Mouse (Mus musculus) erythroid progenitor cell, adult 5-6 weeks (primary cell): ENCODE measurements around the gene Trdmt1. TPM values are rescaled to one million over a fixed set of nuclear protein-coding genes. Genes with fewer than 3 reads are reported as not detected.
A peak's percentile ranks its signal among the peaks of the same experiment; 100 is the strongest.
"Not testable (repeated sequence)": the region's sequence is repeated elsewhere in the genome, so short reads cannot be mapped to it uniquely, and the experiment has no call there.

Source experiments
- ATAC-seq: replicated peaks from 2 replicates; pipeline ENCODE4 v1.8.0; 2016; ENCODE audit warnings: moderate number of reproducible peaks, mild to moderate bottlenecking, moderate TSS enrichment, inconsistent platforms; ENCODE audit not compliant: poor library complexity, low FRiP score, severe bottlenecking
- total RNA-seq, 2 experiments: library from RNA; stranded (forward) in 1 of 2; stranded (reverse) in 1 of 2; fragments of 150-400 nt in 1 of 2; fragments of 186-747, 209-891 nt in 1 of 2; gene quantifications; 2 replicates each; pipeline versions ENCODE4 v1.2.3 to v1.2.4; 2015 to 2017; ENCODE audit warnings: low replicate concordance in 2 of 2

Trdmt1 gene
- total RNA-seq (2015; ENCODE audit: low replicate concordance) (4.6 and 9.7 TPM in 2 replicates), total RNA-seq (2017; ENCODE audit: low replicate concordance) (1.7 and 5.8 TPM in 2 replicates)

DNA sequence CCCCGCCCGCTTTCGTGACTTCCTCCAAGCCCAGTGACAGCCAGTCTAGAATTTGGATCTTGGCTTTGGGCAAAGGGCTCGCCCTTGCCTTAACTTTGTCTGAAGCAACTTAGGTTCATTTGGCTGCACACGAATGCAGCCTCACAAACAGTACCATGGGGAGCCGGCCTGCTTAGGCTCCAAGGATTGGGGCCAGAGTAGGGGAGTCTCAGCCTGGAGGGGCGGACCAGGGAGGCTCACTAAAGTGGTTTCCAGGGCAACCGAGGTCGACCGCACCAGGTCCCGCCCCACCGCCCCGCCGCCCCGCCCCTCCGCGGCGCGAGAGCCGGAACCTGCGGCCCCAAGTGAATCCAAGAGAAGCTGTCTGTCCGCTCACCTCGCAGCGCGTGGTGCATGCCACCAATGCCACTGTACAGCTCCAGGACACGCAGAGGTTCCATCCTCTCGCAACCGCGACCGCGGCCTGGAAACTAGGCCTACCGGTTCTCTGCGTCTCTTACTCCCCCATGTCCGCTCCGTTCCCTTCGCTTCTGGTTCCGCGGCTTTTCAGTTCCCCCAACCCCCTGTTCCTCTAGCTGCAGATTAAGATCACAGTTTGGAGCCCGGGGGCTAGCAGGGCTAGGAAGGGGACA lies at the start of gene Trdmt1:
Gene Trdmt1, minus strand, starts transcription at position 476 of the 632 bp plus-strand sequence.
- ATAC-seq, result peak; percentile 92

DNA sequence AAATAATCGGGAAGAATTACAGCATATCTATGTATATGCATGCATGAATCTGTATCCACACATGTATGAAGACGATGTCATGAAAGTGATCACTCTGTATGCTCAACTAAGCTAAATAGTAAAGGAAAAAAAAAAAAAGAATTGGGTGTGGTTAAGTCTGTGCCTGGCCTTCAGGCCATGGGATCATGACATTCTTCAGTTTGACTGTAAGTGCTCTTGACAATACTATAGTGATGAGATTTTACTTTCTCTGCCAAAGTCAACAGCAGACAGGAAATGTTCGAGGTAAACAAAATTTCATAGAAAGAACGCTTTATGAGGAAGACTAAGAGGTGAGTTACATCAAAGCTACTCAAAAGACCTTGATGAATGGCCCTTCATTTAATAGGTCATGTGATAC lies 48.9 kb upstream of the Trdmt1 start:
- no peak for ATAC-seq

- not testable (repeated sequence) for ATAC-seq
Observed at GRCm38 (mm10) chr2:13583746-13584145, 39.3 kb upstream of the Trdmt1 start.

- no peak for ATAC-seq
Observed at GRCm38 (mm10) chr2:13582184-13582583, 37.7 kb upstream of the Trdmt1 start.

DNA sequence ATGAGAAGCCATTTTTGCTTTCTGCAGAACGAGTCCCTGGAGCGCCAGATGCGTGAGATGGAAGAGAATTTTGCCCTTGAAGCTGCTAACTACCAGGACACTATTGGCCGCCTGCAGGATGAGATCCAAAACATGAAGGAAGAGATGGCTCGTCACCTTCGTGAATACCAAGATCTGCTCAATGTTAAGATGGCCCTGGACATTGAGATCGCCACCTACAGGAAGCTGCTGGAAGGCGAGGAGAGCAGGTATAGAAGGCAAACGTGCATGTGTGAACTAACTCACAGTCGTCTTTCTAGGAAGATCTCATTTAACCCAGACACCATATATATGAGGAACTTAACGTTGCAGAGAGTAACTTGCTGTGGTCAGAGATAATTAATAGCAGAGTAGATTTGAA lies 35.5 kb upstream of the Trdmt1 start:
- no peak for ATAC-seq

- ATAC-seq, result no peak
Observed at GRCm38 (mm10) chr2:13579315-13579714, 34.8 kb upstream of the Trdmt1 start.

GRCm38 (mm10) chr2:13578473-13579152 lies 34.1 kb upstream of the Trdmt1 start:
- ATAC-seq, result no peak

- ATAC-seq, result no peak
Observed at GRCm38 (mm10) chr2:13577399-13577798, 32.9 kb upstream of the Trdmt1 start.

DNA sequence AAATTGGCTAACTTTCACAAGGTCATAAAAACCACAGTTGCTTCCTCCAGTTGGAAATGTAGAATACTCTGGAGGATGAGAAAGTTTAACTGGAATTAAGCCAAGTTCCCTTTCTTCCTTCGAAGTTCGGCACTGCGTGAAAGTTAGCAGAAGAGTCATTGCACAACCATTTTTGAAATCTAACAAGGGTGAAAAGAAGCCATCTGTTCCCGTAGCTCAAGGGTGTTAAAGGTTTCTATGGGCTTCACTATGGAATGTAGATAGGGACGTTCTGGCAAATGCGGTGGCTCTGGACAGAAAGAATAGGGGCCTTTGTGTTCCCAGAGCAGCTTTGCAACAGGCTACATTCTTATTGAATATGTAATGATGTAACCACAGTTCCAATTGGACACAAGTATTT lies 31.5 kb upstream of the Trdmt1 start:
- ATAC-seq, result no peak

DNA sequence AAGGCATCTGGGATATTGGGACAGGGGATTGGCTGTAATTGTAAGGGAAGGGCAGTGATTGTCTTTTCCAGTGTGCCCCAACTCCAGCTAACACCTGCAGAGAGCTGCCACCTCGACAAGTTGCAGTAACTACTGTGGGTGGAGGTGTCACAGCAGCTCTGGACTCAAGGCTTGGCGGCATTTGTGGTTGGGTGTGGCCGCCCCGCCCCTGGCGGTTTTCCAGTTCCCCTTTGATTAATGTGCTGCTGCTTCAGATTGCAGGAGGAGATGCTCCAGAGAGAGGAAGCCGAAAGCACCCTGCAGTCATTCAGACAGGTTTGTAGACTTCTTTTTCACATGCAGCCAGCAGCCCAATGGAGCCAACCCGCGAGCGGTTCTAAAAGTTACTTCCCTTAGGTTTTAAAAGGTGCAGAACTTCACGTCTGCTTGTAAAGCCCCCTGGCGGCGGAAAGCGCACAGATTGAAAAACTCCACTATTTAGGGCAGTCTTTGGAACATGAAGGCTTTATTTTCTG lies 30.9 kb upstream of the Trdmt1 start:
- no peak for ATAC-seq

GRCm38 (mm10) chr2:13574801-13575150 lies 30.3 kb upstream of the Trdmt1 start:
- ATAC-seq, result no peak

GRCm38 (mm10) chr2:13574066-13574800 lies 29.8 kb upstream of the Trdmt1 start:
- no peak for ATAC-seq

- ATAC-seq, result no peak
Observed at GRCm38 (mm10) chr2:13573408-13574065, 29.1 kb upstream of the Trdmt1 start, which contains the start of gene Vim. Gene Vim, plus strand, starts transcription at chr2:13573927.

DNA sequence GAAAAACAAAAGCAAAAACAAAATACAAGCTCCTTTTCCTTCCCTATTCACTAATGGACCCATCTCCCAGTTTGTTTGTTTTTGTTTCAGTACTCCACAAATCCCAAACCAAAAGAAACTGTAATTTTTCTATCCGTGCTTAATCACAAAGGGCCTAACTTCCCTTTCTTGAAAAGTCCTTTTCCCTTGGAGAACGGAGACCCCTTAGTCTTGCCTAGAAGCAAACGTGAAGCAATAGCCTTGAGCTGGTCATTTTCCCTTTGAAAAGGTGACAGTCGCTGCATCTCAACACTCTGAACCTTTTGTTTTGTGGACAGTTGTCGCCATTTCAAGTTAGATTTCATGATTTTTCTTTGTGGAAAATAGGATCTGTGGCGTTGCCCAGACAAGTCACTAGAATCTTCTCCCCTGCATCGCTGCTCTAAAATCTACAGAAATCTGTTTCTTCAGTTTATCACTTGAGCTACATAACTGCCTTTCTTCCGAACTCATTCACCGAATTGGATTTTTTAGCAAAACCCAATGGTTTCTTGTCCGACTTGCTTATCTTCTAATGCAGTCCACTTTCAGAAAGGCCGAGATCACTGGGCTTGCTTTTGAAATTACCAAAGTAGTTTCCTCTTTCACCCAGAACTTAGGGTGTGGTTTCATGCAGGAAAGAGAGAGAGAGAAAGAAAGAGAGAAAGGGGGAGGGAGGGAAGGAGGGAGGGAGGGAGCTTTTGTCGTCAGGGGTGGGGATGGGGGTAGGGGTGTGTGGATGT lies 28.4 kb upstream of the Trdmt1 start:
- no peak for ATAC-seq

GRCm38 (mm10) chr2:13572101-13572553 lies 27.7 kb upstream of the Trdmt1 start:
- no peak for ATAC-seq

GRCm38 (mm10) chr2:13570122-13570521 lies 25.7 kb upstream of the Trdmt1 start:
- no peak for ATAC-seq

GRCm38 (mm10) chr2:13560396-13560795 lies 15.9 kb upstream of the Trdmt1 start:
- no peak for ATAC-seq

DNA sequence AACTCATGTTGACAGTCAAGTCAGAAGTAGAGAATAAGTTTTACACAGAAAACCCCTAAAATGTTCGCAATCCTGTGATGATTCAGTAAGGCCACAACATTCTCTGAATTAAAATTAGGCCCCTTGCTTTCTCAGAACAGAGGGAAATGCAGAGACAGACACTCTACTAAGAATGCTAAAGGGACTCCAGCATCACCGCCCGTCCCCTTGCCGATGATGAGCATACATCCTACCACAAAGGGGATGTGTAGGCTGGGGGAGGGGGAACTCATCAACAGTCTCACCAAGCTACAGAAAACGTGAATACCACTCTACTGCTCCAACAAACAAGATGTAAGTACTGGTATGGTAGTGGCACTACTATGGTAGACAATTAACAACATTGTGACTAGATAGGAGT lies 15.3 kb upstream of the Trdmt1 start:
- ATAC-seq, result no peak

DNA sequence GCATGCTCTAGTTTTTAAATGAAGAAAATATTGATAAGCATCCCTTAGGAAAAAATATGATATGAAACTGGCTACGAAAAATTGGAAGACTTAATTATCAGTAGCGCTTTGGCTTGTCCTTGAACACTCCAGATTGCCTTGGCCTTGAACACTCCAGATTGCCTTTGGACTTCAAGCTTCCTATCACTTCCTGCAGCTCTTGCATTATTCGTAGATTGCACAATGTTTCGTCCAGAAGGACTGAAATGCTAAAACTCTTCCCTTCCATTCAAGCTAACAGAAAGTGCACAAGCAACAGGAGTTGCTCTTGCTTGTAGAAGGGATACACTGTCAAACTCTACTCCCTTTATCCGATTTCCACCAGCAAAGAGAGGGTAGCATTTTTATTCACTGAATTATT lies 14.8 kb upstream of the Trdmt1 start:
- ATAC-seq, result no peak
